Mouse (Mus musculus): ENCODE measurements at regions not wholly inside any gene's neighbourhood (a gene's known extent, or its start where the extent isn't known, plus 50 kb on each side); places are given as distances from the start of the nearest gene placed in this dataset.

GRCm38 (mm10) chr7:72593259-72593658 is 286.9 kb upstream of the Mctp2 start:
- peak; percentile 12 for DNase-seq

- peak; percentile 3 for DNase-seq
Observed at GRCm38 (mm10) chr7:72594741-72595140, 288.3 kb upstream of the Mctp2 start.

- no peak for DNase-seq
Observed at GRCm38 (mm10) chr7:72596985-72597384, 290.6 kb upstream of the Mctp2 start.

GRCm38 (mm10) chr7:72601933-72602332 is 295.5 kb upstream of the Mctp2 start:
- DNase-seq: no peak

- no peak for DNase-seq
Observed at GRCm38 (mm10) chr7:72609791-72610190, 303.4 kb upstream of the Mctp2 start.

- DNase-seq: no peak
Observed at GRCm38 (mm10) chr7:72615232-72615631, 308.8 kb upstream of the Mctp2 start.

GRCm38 (mm10) chr7:72627369-72627768 is 321.0 kb upstream of the Mctp2 start:
- DNase-seq: no peak

GRCm38 (mm10) chr7:72639566-72639965 is 333.2 kb upstream of the Mctp2 start:
- DNase-seq: no peak

- no peak for DNase-seq
Observed at GRCm38 (mm10) chr7:72675018-72675417, 368.6 kb upstream of the Mctp2 start.

- no peak for DNase-seq
Observed at GRCm38 (mm10) chr7:72685803-72686202, 379.4 kb upstream of the Mctp2 start.

- DNase-seq: no peak
Observed at GRCm38 (mm10) chr7:72687356-72687755, 380.9 kb upstream of the Mctp2 start.

- DNase-seq: no peak
Observed at GRCm38 (mm10) chr7:72691396-72691795, 385.0 kb upstream of the Mctp2 start.

GRCm38 (mm10) chr7:72691859-72692258 is 385.5 kb upstream of the Mctp2 start:
- no peak for DNase-seq

GRCm38 (mm10) chr7:72696736-72697135 is 390.3 kb upstream of the Mctp2 start:
- no peak for DNase-seq

- no peak for DNase-seq
Observed at GRCm38 (mm10) chr7:72703652-72704341, 397.4 kb upstream of the Mctp2 start.

- DNase-seq: peak; percentile 7
Observed at GRCm38 (mm10) chr7:72711193-72712131, 405.1 kb upstream of the Mctp2 start.

GRCm38 (mm10) chr7:72715401-72715800 is 409.0 kb upstream of the Mctp2 start:
- DNase-seq: no peak

- DNase-seq: no peak
Observed at GRCm38 (mm10) chr7:72716051-72716450, 409.6 kb upstream of the Mctp2 start.

GRCm38 (mm10) chr7:72726214-72726854 is 419.9 kb upstream of the Mctp2 start:
- DNase-seq: no peak

- no peak for DNase-seq
Observed at GRCm38 (mm10) chr7:72737792-72738191, 431.4 kb upstream of the Mctp2 start.

- DNase-seq: no peak
Observed at GRCm38 (mm10) chr7:72738324-72738944, 432.0 kb upstream of the Mctp2 start.

- no peak for DNase-seq
Observed at GRCm38 (mm10) chr7:72742376-72742775, 436.0 kb upstream of the Mctp2 start.

- no peak for DNase-seq
Observed at GRCm38 (mm10) chr7:72751501-72751917, 445.1 kb upstream of the Mctp2 start.

Measured in lung, postnatal 14 days (tissue).